Mouse (Mus musculus) liver, embryonic 14.5 days (tissue): ENCODE data around the gene Vax1. TPM values are rescaled to one million over a fixed set of nuclear protein-coding genes. Genes with fewer than 3 reads are reported as not detected.

Source experiments
- ATAC-seq: fragments of 200-750 bp; cut with Nextera tagmentation; 2 replicates; pipeline ENCODE4 v1.8.0; 2017; ENCODE audit warnings: moderate number of reproducible peaks, mild to moderate bottlenecking, moderate library complexity; ENCODE audit not compliant: insufficient read depth
- DNase-seq, 3 experiments: peaks; one replicate each; pipeline ENCODE4 v3.0.0-alpha.2; 2012 to 2013; ENCODE audit warnings: low read depth in 3 of 3, low spot score in 3 of 3
- H3K27ac ChIP-seq: fragments of 300-500 bp; sonication (generic); 2 replicates; pipeline ENCODE4 v1.5.1; 2014; ENCODE audit warnings: moderate library complexity, mild to moderate bottlenecking, control low read depth, inconsistent platforms
- H3K27me3 ChIP-seq: fragments of 300-500 bp; sonication (generic); 2 replicates; pipeline ENCODE4 v1.6.1; 2014; ENCODE audit warnings: mild to moderate bottlenecking, low read length, moderate library complexity; ENCODE audit not compliant: control insufficient read depth, insufficient read depth
- H3K36me3 ChIP-seq: fragments of 300-500 bp; sonication (generic); replicated peaks from 2 replicates; pipeline ENCODE4 v1.6.1; 2014; ENCODE audit warnings: low read depth; ENCODE audit not compliant: control insufficient read depth, insufficient read depth
- H3K4me1 ChIP-seq, 2 experiments: fragments of 200-500 bp in 1 of 2; fragments of 300-500 bp in 1 of 2; sonication (generic) in 1 of 2; replicated peaks; 2 replicates each; pipeline ENCODE4 v1.6.1; 2012 to 2014; ENCODE audit warnings: antibody characterized with exemption in 1 of 2, inconsistent platforms in 1 of 2, low read length in 1 of 2; ENCODE audit not compliant: control insufficient read depth in 2 of 2, insufficient read depth in 2 of 2
- H3K4me2 ChIP-seq: fragments of 300-500 bp; sonication (generic); 2 replicates; pipeline ENCODE4 v1.6.1; 2014; ENCODE audit warnings: low read depth, mild to moderate bottlenecking, control low read depth, moderate library complexity
- H3K4me3 ChIP-seq, 2 experiments: fragments of 200-500 bp in 1 of 2; fragments of 300-500 bp in 1 of 2; sonication (generic) in 1 of 2; 2 replicates each; pipeline ENCODE4 v1.5.1; 2012 to 2014; ENCODE audit warnings: low read depth in 2 of 2, low read length in 2 of 2, mild to moderate bottlenecking in 2 of 2, control low read depth in 1 of 2, inconsistent platforms in 1 of 2, moderate library complexity in 1 of 2; ENCODE audit not compliant: insufficient read depth in 1 of 2
- H3K9ac ChIP-seq: fragments of 300-500 bp; sonication (generic); replicated peaks from 2 replicates; pipeline ENCODE4 v1.6.1; 2014; ENCODE audit warnings: mild to moderate bottlenecking, control low read depth, moderate library complexity
- H3K9me3 ChIP-seq: fragments of 300-500 bp; sonication (generic); 2 replicates; pipeline ENCODE4 v1.6.1; 2016; ENCODE audit warnings: low read length, mixed read lengths; ENCODE audit not compliant: control insufficient read depth
- CTCF ChIP-seq: IDR thresholded peaks from 2 replicates; pipeline ENCODE4 v1.5.1; 2016; ENCODE audit warnings: antibody characterized with exemption, low read depth, control low read depth
- EP300 ChIP-seq: IDR thresholded peaks from 2 replicates; pipeline ENCODE4 v1.6.1; 2016; ENCODE audit warnings: antibody characterized with exemption, low read depth
- WGBS: fragments of 180-500 bp; shearing (Covaris S2); extraction: QIAGEN DNeasy Blood & Tissue Kit; methylation state at CpG from one replicate; pipeline ENCODE4 v1.1.7; 2014; ENCODE audit not compliant: insufficient replicate concordance; 5-methylcytosine and 5-hydroxymethylcytosine counted together
- polyA plus RNA-seq, 2 experiments: library from polyadenylated mRNA; depleted of rRNA in 1 of 2; stranded (reverse) in 1 of 2; unstranded in 1 of 2; fragments of >200 nt; fragmentation: Nextera tagmentation in 1 of 2; extraction: Ambion mirVana in 1 of 2; gene quantifications; 2 replicates each; pipeline versions ENCODE4 v1.2.1 to v1.2.3; 2012 to 2014

Gene Vax1
- polyA plus RNA-seq, 2 experiments = not detected

DNA sequence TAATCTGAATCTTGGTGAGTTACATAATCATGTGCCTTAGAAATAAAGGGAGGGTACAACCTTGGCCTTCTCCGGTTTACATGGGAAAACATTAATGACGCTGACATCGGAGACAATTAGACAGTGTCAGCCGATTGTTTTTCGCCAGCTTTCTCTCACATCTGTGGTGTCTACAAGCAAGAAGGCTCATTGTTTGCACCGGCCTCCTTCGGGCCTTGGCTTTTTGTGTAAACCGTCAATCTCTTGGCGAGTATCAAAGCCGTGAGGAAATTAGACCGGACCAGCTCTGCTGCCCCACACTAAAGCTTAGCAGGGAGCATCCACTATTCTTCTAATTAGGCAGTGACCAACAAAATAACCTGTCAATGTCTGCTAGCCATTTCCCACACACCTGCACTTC is 36.7 kb downstream of the Vax1 start:
- WGBS = 70% methylated on average over 11 of the region's 11 CpGs
- no peaks in the 10 kb centered on the region for H3K36me3 ChIP-seq
- no peak overlapping the region for H3K27ac ChIP-seq
- no peaks in the 10 kb centered on the region for H3K27me3 ChIP-seq
- no peak for TF ChIP-seq CTCF
- no peak for TF ChIP-seq EP300
- no peaks in the 10 kb centered on the region for H3K9me3 ChIP-seq
- ATAC-seq (no peak), DNase-seq (no peak)
- H3K4me1 ChIP-seq = no peaks in the 10 kb centered on the region
- no peak overlapping the region for H3K4me2 ChIP-seq
- H3K4me3 ChIP-seq = no peak overlapping the region
- H3K9ac ChIP-seq = no peak overlapping the region

DNA sequence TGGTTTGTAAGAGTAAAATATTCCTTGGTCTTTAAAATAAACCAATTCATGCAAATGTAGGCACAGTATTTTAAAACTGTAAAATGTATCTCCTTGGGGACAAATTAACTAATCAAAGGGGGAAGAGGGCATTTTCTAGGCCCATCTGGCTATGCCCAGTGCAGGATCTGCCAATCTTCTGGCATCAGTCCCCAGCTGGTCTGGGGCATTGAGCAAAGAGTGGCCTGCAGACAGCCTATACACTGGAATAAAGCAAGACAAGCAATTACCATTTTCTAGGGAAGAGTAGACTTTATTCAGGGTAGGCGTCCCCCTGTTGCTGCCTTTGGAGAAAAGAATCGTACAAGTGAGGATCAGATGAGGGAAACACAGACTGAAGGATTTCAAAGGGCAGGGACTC is 40.2 kb downstream of the Vax1 start:
- no peak overlapping the region for H3K27ac ChIP-seq
- no peaks in the 10 kb centered on the region for H3K36me3 ChIP-seq
- no peak for ATAC-seq
- no peak for TF ChIP-seq EP300
- no peak for TF ChIP-seq CTCF
- H3K9ac ChIP-seq = no peak overlapping the region
- no peak overlapping the region for H3K4me3 ChIP-seq
- no peak overlapping the region for H3K4me2 ChIP-seq
- no peaks in the 10 kb centered on the region for H3K27me3 ChIP-seq
- DNase-seq = no peak
- no peaks in the 10 kb centered on the region for H3K4me1 ChIP-seq
- 58% methylated on average over 2 of the region's 2 CpGs for WGBS
- H3K9me3 ChIP-seq = no peaks in the 10 kb centered on the region

DNA sequence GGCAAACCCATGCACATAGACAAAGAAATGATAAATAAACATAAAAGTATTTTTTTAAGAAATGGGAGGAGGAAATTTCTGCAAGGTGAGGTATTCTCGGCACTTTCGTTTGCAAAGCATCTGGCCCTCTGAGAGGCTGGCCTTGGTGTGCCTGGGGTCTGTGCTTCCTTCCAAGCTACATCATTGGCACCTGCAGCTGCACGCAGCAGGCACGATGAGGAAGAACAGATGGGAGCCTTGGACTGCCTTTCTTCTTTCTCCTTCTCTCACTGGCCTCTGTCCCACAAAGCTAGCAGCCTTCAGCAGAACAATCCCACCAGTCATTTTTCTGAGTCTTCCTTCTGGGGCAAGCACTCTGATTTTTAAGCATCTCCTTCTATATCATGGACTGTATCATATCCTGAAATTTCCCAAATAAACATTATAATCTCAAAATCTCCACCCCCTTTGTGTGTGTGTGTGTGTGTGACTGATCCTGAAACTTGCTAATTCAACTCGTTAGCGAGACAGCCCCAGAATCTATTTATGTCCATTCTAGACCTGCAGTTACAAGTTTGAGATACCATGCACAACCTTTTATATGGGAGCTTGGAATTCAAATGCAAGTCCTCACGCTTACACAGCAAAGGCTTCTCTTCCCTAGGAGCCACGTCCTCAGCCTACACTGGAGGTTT is 41.2 kb downstream of the Vax1 start:
- no peak overlapping the region for H3K4me3 ChIP-seq
- no peaks in the 10 kb centered on the region for H3K27me3 ChIP-seq
- no peak overlapping the region for H3K27ac ChIP-seq
- no peak overlapping the region for H3K9ac ChIP-seq
- no peaks in the 10 kb centered on the region for H3K36me3 ChIP-seq
- ATAC-seq = no peak
- no peak overlapping the region for H3K4me2 ChIP-seq
- H3K4me1 ChIP-seq = no peaks in the 10 kb centered on the region
- 55% methylated on average over 8 of the region's 8 CpGs for WGBS
- H3K9me3 ChIP-seq = no peaks in the 10 kb centered on the region
- no peak for TF ChIP-seq CTCF
- no peak for TF ChIP-seq EP300
- no peak for DNase-seq

DNA sequence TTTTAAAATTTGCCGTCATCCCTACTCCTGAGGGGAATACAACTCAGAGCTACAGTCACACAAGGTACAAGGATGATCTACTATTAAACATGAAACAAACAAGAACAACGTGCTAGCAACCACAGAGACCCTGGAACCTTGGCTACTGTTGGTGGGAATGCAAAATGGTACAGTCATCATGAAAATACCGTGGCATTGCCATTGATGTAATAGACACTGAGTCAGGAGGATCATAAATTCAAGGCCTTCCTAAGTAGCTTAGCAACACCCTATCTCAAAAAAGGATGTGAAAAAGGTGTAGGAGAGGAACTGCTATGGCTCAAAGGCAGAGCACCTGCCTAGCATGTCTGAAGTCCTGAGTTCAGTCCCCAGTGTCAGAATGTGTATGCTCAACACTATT is 42.4 kb downstream of the Vax1 start:
- no peak for TF ChIP-seq CTCF
- no peak for TF ChIP-seq EP300
- Histone ChIP-seq H3K4me3 (no peak overlapping the region), H3K27ac (no peak overlapping the region), H3K27me3 (no peaks in the 10 kb centered on the region), H3K4me2 (no peak overlapping the region), H3K36me3 (no peaks in the 10 kb centered on the region), H3K9me3 (no peaks in the 10 kb centered on the region), H3K4me1 (no peaks in the 10 kb centered on the region), H3K9ac (no peak overlapping the region)
- WGBS = 64% methylated on average over 3 of the region's 3 CpGs
- ATAC-seq (no peak), DNase-seq (no peak)

Other genes with a start within 250 kb of the Vax1 start
- 0.02 and 0.03 TPM in 2 replicates for gene Eno4, start 226.6 kb downstream of the Vax1 start, polyA plus RNA-seq (2012; rRNA removed)
- not detected in 2 replicates for gene Eno4, start 226.6 kb downstream of the Vax1 start, polyA plus RNA-seq (2014; fragmentation: Nextera tagmentation; extraction: Ambion mirVana)
- 0.25 and 0.32 TPM in 2 replicates for gene Hspa12a, start 226.4 kb downstream of the Vax1 start, polyA plus RNA-seq (2012; rRNA removed)
- 0.19 and 0.37 TPM in 2 replicates for gene Hspa12a, start 226.4 kb downstream of the Vax1 start, polyA plus RNA-seq (2014; fragmentation: Nextera tagmentation; extraction: Ambion mirVana)
- 0.40 and 0.57 TPM in 2 replicates for gene Shtn1, start 94.0 kb downstream of the Vax1 start, polyA plus RNA-seq (2012; rRNA removed)
- gene Shtn1, start 94.0 kb downstream of the Vax1 start, polyA plus RNA-seq (2014; fragmentation: Nextera tagmentation; extraction: Ambion mirVana) = 0.41 and 0.54 TPM in 2 replicates
- gene Kcnk18, start 49.2 kb upstream of the Vax1 start, polyA plus RNA-seq (2012; rRNA removed) = not detected in 2 replicates
- not detected in 2 replicates for gene Kcnk18, start 49.2 kb upstream of the Vax1 start, polyA plus RNA-seq (2014; fragmentation: Nextera tagmentation; extraction: Ambion mirVana)
- 0.55 and 0.75 TPM in 2 replicates for gene Slc18a2, start 90.8 kb upstream of the Vax1 start, polyA plus RNA-seq (2012; rRNA removed)
- 2.1 and 2.4 TPM in 2 replicates for gene Slc18a2, start 90.8 kb upstream of the Vax1 start, polyA plus RNA-seq (2014; fragmentation: Nextera tagmentation; extraction: Ambion mirVana)
- gene Rps12-ps3, start 152.2 kb upstream of the Vax1 start, polyA plus RNA-seq (2012; rRNA removed) = 113 and 165 TPM in 2 replicates
- 31.8 and 35.3 TPM in 2 replicates for gene Rps12-ps3, start 152.2 kb upstream of the Vax1 start, polyA plus RNA-seq (2014; fragmentation: Nextera tagmentation; extraction: Ambion mirVana)
- 2.8 and 4.0 TPM in 2 replicates for gene Pdzd8, start 175.7 kb upstream of the Vax1 start, polyA plus RNA-seq (2012; rRNA removed)
- gene Pdzd8, start 175.7 kb upstream of the Vax1 start, polyA plus RNA-seq (2014; fragmentation: Nextera tagmentation; extraction: Ambion mirVana) = 4.7 and 5.5 TPM in 2 replicates